Mouse (Mus musculus): ENCODE measurements at regions not wholly inside any gene's neighbourhood (a gene's known extent, or its start where the extent isn't known, plus 50 kb on each side); places are given as distances from the start of the nearest gene placed in this dataset.

DNA sequence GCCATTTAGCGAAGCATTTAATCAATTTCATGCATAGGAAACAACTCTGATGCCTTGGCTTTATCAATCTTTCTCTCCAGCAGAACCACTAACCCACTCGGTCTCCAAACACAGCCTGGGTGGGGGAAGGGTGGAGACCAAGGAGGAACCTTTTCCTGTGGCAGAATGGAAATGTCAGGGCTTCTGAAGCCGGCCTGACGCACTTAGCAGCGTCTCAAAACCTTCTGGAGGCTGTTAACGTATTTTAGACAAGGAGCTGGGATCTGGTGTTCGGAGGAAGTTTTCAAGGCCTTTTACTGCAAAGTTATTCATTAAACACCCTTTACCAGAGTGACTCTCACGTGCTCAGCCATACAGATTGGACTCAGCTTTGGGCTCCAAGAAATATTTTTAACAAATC is 67.3 kb upstream of the Nr2f2 start:
- no peak for TF ChIP-seq CTCF (IDR thresholded peaks at IDR 0.05; ENCODE audit: low read depth, low read length)
- no peak for TF ChIP-seq POLR2A (IDR thresholded peaks at IDR 0.05; ENCODE audit: insufficient read depth, low read length)
- TF ChIP-seq EP300 (IDR thresholded peaks at IDR 0.05; ENCODE audit: insufficient read depth, low read depth, low read length), result no peak

Data from ES-Bruce4 (cell line).